Comparison of ENCODE assay signal across 25 mouse cellular contexts in the genomic region with DNA sequence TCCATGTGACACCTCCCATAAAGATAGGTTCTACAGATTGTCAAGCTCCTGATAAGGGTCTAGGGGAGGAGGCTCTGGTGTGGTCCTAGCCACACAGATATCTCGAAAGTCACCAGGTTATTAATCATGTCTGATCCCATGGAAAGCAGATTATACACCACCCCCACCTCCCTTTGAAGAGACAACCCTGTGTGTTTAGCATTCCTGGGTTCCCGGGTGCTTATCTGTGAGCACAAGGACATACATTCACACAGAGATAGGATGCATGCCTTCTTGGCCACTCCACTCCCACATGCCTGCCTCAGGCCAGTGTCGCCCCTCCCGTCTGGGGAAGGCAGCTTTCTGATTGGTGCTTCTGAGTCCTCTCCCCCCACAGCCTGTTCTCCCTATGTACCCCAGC. TPM values are rescaled to one million over a fixed set of nuclear protein-coding genes. Genes with fewer than 3 reads are reported as not detected.
A peak's percentile ranks its signal among the peaks of the same experiment; 100 is the strongest.
DNase-seq lines count a peak whose midpoint lies in the region; ATAC-seq lines count a peak whose summit lies in the region.
"Had no signal": no experiment of that assay in that cellular context is flagged by ENCODE, and none has a peak within 500 bp of the region (broad histone marks: within the 10 kb centered on the region; RNA-seq: fewer than 3 reads in every experiment).

No protein-coding gene starts in this region.

- H3K4me2 ChIP-seq in liver, embryonic 13.5 days, result no peak overlapping the region
- H3K4me2 ChIP-seq: embryonic facial prominence, embryonic 13.5 days; heart, embryonic 15.5 days; hindbrain, embryonic 14.5 days; midbrain, embryonic 13.5 days had no signal

- no peak overlapping the region for H3K27ac ChIP-seq in liver, embryonic 13.5 days
- H3K27ac ChIP-seq: embryonic facial prominence, embryonic 13.5 days; gastrocnemius, adult 2 months; heart, embryonic 15.5 days; hindbrain, embryonic 14.5 days; layer of hippocampus, adult 2 months; midbrain, embryonic 13.5 days had no signal

- no peak overlapping the region for H3K4me3 ChIP-seq in liver, embryonic 13.5 days (replicated peaks)
- H3K4me3 ChIP-seq: embryonic facial prominence, embryonic 13.5 days; gastrocnemius, adult 2 months; heart, embryonic 15.5 days; layer of hippocampus, adult 2 months; midbrain, embryonic 13.5 days had no signal

- no peak overlapping the region for H3K9ac ChIP-seq in liver, embryonic 13.5 days
- H3K9ac ChIP-seq: embryonic facial prominence, embryonic 13.5 days; heart, embryonic 15.5 days; hindbrain, embryonic 14.5 days; midbrain, embryonic 13.5 days had no signal

- ATAC-seq in liver, embryonic 13.5 days (ENCODE audit: low read depth), result peak; percentile 87
- peak; percentile 71 for ATAC-seq in megakaryocyte-erythroid progenitor cell, adult 5-6 weeks (replicated peaks; ENCODE audit: low FRiP score, low TSS enrichment, poor library complexity, severe bottlenecking)
- ATAC-seq: CD4-positive, CD25-positive, alpha-beta regulatory T cell, adult 4 months; forebrain, embryonic 14.5 days; inflammation-experienced regulatory T-cells, adult 6 months; midbrain, embryonic 13.5 days had no signal

- H3K36me3 ChIP-seq in liver, embryonic 13.5 days, result no peaks in the 10 kb centered on the region
- H3K36me3 ChIP-seq: embryonic facial prominence, embryonic 13.5 days; heart, embryonic 15.5 days; midbrain, embryonic 13.5 days had no signal

- H3K9me3 ChIP-seq in liver, embryonic 13.5 days (replicated peaks), result no peaks in the 10 kb centered on the region
- H3K9me3 ChIP-seq: embryonic facial prominence, embryonic 13.5 days; heart, embryonic 15.5 days; midbrain, embryonic 13.5 days had no signal

- peaks cover 20% of the 10 kb centered on the region for H3K27me3 ChIP-seq in liver, embryonic 13.5 days
- H3K27me3 ChIP-seq: embryonic facial prominence, embryonic 13.5 days had no signal

- H3K4me1 ChIP-seq in liver, embryonic 13.5 days (replicated peaks), result peaks cover 23% of the 10 kb centered on the region

- DNase-seq in cerebellum, adult 11 months, result peak; percentile 14
- DNase-seq in cerebellum, postnatal 25 days, result no peak
- DNase-seq in ovary, adult 18-20 months (ENCODE audit: low spot score), result peak; percentile 25
- DNase-seq in ovary, postnatal 10 days (ENCODE audit: low spot score), result no peak
- peak; percentile 9 for DNase-seq in liver, embryonic 13.5 days
- DNase-seq in kidney, postnatal 10 days, result no peak
- DNase-seq in layer of hippocampus, postnatal 25 days (ENCODE audit: extremely low spot score in 1 of 2, low spot score in 1 of 2), result no peak
- DNase-seq: cerebellum, postnatal 14 days; embryo, embryonic 11 days; gastrocnemius, adult 2 months; heart, postnatal 36 days; kidney, adult 2 months; kidney, postnatal 14 days; layer of hippocampus, postnatal 36 days; lung, adult 18-20 months; lung, postnatal 10 days had no signal

- WGBS in liver, embryonic 13.5 days (ENCODE audit: insufficient replicate concordance), result 12% methylated on average over 4 of the region's 4 CpGs

RNA-seq across cellular contexts. Expression of gene Sbk1, which starts 10.6 kb away (rescaled TPM):
- polyA plus RNA-seq in liver, embryonic 13.5 days (2015; fragmentation: Nextera tagmentation; extraction: Ambion mirVana), result 1.3 and 1.5 TPM in 2 replicates
- 6.6 and 7.0 TPM in 2 replicates for total RNA-seq in megakaryocyte-erythroid progenitor cell, adult 5-6 weeks (2014; fragmentation: Nextera tagmentation)
- 2.9 and 5.2 TPM in 2 replicates for total RNA-seq in megakaryocyte-erythroid progenitor cell, adult 5-6 weeks (2017)
- 10 to 100 TPM; 98.2 to 99.0 TPM for total RNA-seq in layer of hippocampus, postnatal 25 days (2021)

Comparison
In these comparisons a context has a peak if more than half of its experiments do, and no peak if none do; other contexts are left out.
1. DNase-seq: peak in cerebellum, adult 11 months (single experiment), ovary, adult 18-20 months (single experiment) and liver, embryonic 13.5 days (single experiment); none in cerebellum, postnatal 25 days (0 of 2), ovary, postnatal 10 days (single experiment), kidney, postnatal 10 days (single experiment) and layer of hippocampus, postnatal 25 days (0 of 2).
2. RNA of gene Sbk1, which starts 10.6 kb away (total RNA-seq): 98.2 to 99.0 TPM in layer of hippocampus, postnatal 25 days; 2.9 to 7.0 TPM in megakaryocyte-erythroid progenitor cell, adult 5-6 weeks; every median in the first group is over 10 times any median in the second.